Mouse (Mus musculus): ENCODE results near the gene Usp5.

GRCm38 (mm10) chr6:124807986-124808357, 21.3 kb downstream of the Usp5 start:
- no peak for TF ChIP-seq CTCF (IDR thresholded peaks at IDR 0.05; ENCODE audit: extremely low read depth, insufficient read length, insufficient replicate concordance, low read depth, low read length)
- no peak for TF ChIP-seq POLR2A (IDR thresholded peaks at IDR 0.05; ENCODE audit: low read depth, low read length)
